Mouse (Mus musculus) CH12F3 (cell line): ENCODE results near the gene Mcat.

Experiments used
- in situ Hi-C: fragments of 300-500 bp; cut with MboI; formaldehyde crosslinking; loops from 2 replicates; pipeline ENCODE4 v1.14.3; 2020; ENCODE audit warnings: low sequenced_read_pairs

The Mcat gene

DNA sequence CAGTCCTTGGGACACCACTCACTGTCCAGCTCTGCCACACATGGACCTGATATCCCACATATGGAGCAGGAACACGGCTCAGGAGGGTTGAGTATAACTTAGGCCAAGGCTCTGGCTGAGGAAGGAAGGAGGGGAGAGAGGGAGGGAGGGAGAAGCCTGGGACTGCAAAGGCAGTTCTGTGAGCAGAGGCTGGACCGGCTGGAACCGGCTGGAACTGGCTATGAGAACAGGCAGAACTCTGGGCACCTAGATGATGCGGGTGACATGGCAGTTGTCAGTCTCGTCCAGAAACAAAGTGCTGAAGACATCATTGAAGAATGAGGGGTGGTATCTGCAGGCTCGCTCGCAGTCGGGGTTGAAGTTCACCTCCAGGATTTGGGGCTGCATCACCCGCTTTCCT, 13.1 kb upstream of the Mcat start:
- in situ Hi-C loops: no loop called here

DNA sequence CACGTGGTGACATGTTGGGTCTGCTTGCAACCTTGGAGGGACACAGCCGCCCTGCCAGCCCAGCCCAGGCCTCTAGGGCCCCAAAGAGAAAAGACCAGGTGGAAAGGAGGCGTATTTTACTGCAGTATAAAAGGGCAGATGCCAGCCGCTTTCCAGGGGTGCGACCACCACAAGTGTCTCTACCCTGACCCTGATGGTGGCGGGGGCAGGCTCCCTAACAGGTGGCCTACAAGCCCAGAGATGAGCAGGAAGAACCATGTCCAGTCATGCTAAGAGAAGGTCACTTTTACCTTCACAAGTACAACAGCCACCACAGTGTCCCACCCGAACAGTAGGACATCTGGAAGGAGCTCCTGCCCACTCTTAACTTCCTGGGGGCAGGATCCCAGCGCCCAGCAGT, 12.0 kb upstream of the Mcat start:
- in situ Hi-C loops: no loop called here

GRCm38 (mm10) chr15:83574731-83575351, 11.3 kb upstream of the Mcat start:
- in situ Hi-C loops: no loop called here

GRCm38 (mm10) chr15:83573606-83574005, 10.0 kb upstream of the Mcat start:
- in situ Hi-C loops: no loop called here

DNA sequence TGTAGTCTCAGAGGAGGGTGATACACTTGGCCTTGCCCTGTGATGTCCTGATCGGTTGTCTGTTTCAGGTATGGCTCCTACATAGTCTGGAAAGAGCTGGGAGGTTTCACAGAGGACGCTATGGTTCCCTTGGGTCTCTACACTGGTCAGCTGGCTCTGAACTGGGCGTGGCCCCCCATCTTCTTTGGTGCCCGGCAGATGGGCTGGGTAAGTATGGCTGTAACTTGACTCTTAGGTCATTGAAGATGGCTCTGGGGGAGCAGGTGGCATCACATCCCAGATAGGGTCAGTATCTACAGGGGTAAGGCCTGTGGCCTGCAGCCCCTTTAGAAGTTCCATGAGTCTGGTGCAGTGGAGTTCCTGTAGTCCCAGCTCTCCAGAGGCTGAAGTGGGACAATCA, 8.5 kb upstream of the Mcat start:
- in situ Hi-C loops: no loop called here

DNA sequence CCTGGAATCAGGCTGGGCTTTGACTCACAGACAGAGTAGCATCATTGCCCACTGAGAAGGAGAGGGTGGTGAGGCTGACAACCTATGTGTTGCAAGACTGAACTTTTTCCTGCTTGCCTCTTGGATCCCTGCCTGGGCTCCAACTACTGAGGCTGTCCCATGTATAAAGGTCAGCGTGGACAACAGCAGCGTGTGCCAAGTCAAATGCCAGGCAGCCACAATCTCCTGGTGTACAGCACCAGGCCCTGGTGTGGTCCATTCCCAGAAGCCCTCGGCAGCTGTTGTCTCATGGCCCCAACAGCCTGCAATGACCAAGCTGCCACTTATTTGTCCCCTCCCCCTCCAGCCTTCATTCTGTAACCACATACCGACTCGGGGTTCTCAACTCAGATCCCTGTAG, 8.0 kb upstream of the Mcat start:
- in situ Hi-C loops: no loop called here

GRCm38 (mm10) chr15:83570641-83571040, 7.1 kb upstream of the Mcat start:
- in situ Hi-C loops: no loop called here

- in situ Hi-C loops: no loop called here
These were observed 6.1 kb upstream of the Mcat start for GRCm38 (mm10) chr15:83569682-83570081.

- in situ Hi-C loops: no loop called here
These were observed 5.0 kb upstream of the Mcat start for GRCm38 (mm10) chr15:83568544-83568943.

- in situ Hi-C loops: no loop called here
These were observed 4.1 kb upstream of the Mcat start for GRCm38 (mm10) chr15:83567728-83568127.

GRCm38 (mm10) chr15:83566006-83566405, 2.4 kb upstream of the Mcat start:
- in situ Hi-C loops: no loop called here

DNA sequence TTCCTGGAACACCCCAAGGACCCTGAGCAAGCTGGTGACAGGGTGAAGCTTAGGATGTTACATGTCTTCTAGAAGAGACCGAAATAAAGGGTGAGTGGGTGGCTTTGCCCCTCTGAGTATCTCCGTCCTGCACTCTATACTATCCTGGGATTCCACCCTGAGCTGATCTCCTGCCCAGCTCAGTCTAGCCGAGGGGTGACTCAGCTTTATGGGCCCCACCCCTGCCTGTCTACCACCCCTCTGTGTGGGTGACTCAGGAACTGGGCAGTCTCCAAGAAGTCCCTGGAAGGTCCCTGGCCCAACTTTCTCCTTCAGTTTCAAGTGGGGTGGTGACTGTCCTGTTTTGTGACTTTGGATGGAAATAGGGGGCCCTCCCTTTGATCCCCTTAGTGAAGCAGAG, 1.8 kb upstream of the Mcat start:
- in situ Hi-C loops: no loop called here

DNA sequence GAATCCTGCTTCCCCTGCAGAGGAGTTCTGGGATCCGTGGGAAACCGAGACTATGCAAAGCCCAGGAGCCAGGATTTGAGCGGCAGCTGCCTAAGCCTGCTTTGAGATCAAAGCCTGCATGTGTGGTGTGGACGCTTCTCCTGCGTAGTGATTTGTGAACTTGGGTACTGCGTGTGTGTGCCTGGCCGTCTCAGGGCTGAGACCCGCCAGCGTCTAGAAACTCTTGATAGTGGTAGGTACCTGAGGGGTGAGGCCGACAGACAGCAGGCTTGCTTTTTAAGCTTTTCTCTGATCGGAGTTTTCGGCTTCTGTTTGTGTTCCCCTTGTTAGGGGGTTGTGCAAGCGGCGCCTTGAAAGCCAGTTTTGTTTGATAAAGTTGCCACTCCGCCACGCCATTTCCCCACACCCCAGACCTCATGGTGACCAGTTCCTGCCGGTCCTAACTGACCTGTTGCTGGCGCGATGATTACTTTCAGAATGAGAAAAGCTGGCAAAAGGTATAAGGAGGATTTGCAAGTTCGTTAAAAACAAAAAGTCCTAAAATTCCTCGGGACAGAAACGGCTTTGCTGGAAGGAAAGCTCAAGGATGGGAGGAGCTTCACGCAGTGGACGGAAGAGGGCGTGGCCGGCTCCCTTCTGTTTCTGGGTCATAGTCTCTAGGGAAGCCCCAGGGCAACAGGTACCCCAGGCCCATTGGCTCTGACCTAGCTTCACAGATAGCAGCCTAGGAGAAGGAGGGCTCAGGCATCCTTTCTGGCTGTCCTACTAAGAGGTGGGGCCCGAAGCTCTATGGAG, 467 bp upstream of the Mcat start:
- in situ Hi-C loops: no loop called here

GRCm38 (mm10) chr15:83562626-83563270, 839 bp downstream of the Mcat start:
- in situ Hi-C loops: no loop called here

DNA sequence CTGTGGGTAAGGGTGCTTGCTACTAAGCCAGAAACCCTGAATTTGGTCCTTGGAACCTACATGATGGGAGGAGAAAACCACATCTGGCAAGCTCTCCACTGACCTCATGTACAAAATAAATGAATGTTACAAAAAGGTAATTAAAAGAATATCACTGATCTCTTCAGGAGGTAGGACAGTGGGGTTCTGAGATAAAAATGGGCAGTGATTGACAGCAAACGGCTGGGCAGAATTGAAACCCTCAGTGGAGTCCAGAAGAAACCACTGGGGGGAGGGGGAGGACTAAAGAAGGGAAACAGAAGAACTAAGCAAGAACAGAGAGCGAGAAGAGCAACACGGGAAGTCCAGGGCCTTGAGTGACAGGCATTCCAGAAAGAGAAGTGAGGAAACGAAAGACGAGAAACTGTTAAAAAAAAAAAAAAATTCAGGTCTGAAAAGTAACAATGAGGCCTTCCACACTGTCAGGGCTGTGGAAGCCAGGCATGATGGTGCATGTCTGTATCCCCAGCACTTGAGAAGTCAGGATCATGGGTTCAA, 2.6 kb downstream of the Mcat start:
- in situ Hi-C loops: no loop called here

GRCm38 (mm10) chr15:83555161-83555974, 8.2 kb downstream of the Mcat start:
- in situ Hi-C loops: no loop called here

GRCm38 (mm10) chr15:83553831-83554230, 9.8 kb downstream of the Mcat start:
- in situ Hi-C loops: no loop called here

- in situ Hi-C loops: no loop called here
These were observed 13.4 kb downstream of the Mcat start for GRCm38 (mm10) chr15:83550137-83550536.

- in situ Hi-C loops: no loop called here
These were observed 16.4 kb downstream of the Mcat start for GRCm38 (mm10) chr15:83547144-83547543.

GRCm38 (mm10) chr15:83546029-83546428, 17.6 kb downstream of the Mcat start:
- in situ Hi-C loops: no loop called here
